Mouse (Mus musculus) liver, adult 2 months (tissue): ENCODE results near the gene Rexo4. TPM values are rescaled to one million over a fixed set of nuclear protein-coding genes. Genes with fewer than 3 reads are reported as not detected.

Source experiments
- DNase-seq: peaks from one replicate; pipeline ENCODE4 v3.0.0-alpha.2; 2011; ENCODE audit warnings: low read depth, low spot score; ENCODE audit errors: extremely low read depth
- H3K27ac ChIP-seq: fragments of 200-500 bp; replicated peaks from 2 replicates; pipeline ENCODE4 v1.5.1; 2012; ENCODE audit warnings: low read depth, mild to moderate bottlenecking, control low read depth, inconsistent platforms, low read length; ENCODE audit not compliant: insufficient read depth
- H3K27me3 ChIP-seq: fragments of 200-500 bp; 2 replicates; pipeline ENCODE4 v1.6.1; 2012; ENCODE audit warnings: mild to moderate bottlenecking, moderate library complexity, low read length, inconsistent platforms; ENCODE audit not compliant: control insufficient read depth, insufficient read depth
- H3K36me3 ChIP-seq: fragments of 200-500 bp; 2 replicates; pipeline ENCODE4 v1.6.1; 2012; ENCODE audit warnings: low read length, inconsistent platforms; ENCODE audit not compliant: control insufficient read depth, insufficient read depth
- H3K4me1 ChIP-seq: fragments of 200-500 bp; 2 replicates; pipeline ENCODE4 v1.6.1; 2011; ENCODE audit warnings: low read length; ENCODE audit not compliant: control insufficient read depth, insufficient read depth
- H3K4me3 ChIP-seq: fragments of 200-500 bp; 2 replicates; pipeline ENCODE4 v1.5.1; 2011; ENCODE audit warnings: low read depth, mild to moderate bottlenecking, control low read depth, low read length, moderate library complexity; ENCODE audit not compliant: insufficient read depth
- H3K79me2 ChIP-seq: fragments of 200-500 bp; 2 replicates; pipeline ENCODE4 v1.6.1; 2012; ENCODE audit warnings: inconsistent platforms, mild to moderate bottlenecking, low read length, moderate library complexity; ENCODE audit not compliant: control insufficient read depth, insufficient read depth
- H3K9ac ChIP-seq: fragments of 200-500 bp; 2 replicates; pipeline ENCODE4 v1.6.1; 2012; ENCODE audit warnings: low read depth, mild to moderate bottlenecking, control low read depth, inconsistent platforms, low read length
- CTCF ChIP-seq: fragments of 200-500 bp; IDR thresholded peaks from 2 replicates; pipeline ENCODE4 v1.5.1; 2011; ENCODE audit warnings: low read depth, low read length, control low read depth
- POLR2A ChIP-seq: fragments of 200-500 bp; IDR thresholded peaks from 2 replicates; pipeline ENCODE4 v1.6.1; 2011; ENCODE audit warnings: low read length, control low read depth; ENCODE audit not compliant: insufficient read depth; ENCODE audit errors: extremely low read depth
- WGBS: fragments of 180-500 bp; shearing (Covaris S2); methylation state at CpG from one replicate; pipeline ENCODE4 v1.1.7; 2018; 5-methylcytosine and 5-hydroxymethylcytosine counted together
- polyA plus RNA-seq: library from polyadenylated mRNA; depleted of rRNA; stranded (reverse); fragments of >200 nt; gene quantifications from 2 replicates; pipeline ENCODE4 v1.2.3, GENCODE M21; 2012
- total RNA-seq: library from RNA; depleted of rRNA; stranded (reverse); fragments of >200 nt; gene quantifications from 2 replicates; pipeline ENCODE4 v1.2.3, GENCODE M21; 2014

Gene Rexo4
- total and polyA plus RNA-seq, 2 experiments, result 11.8 to 15.2 TPM

- Histone ChIP-seq H3K36me3 (peaks cover 34% of the 10 kb centered on the region), H3K9ac (no peak overlapping the region), H3K4me3 (no peak overlapping the region), H3K27me3 (no peaks in the 10 kb centered on the region), H3K79me2 (no peaks in the 10 kb centered on the region), H3K4me1 (peaks cover 15% of the 10 kb centered on the region), H3K27ac (no peak overlapping the region)
- no peak for TF ChIP-seq POLR2A
- no peak for TF ChIP-seq CTCF
- WGBS, result 59% methylated on average over 2 of the region's 2 CpGs
- DNase-seq, result peak; percentile 31
Measured at GRCm38 (mm10) chr2:26954735-26955395, 9.3 kb downstream of the Rexo4 start.

GRCm38 (mm10) chr2:26952866-26953265 is 11.3 kb downstream of the Rexo4 start:
- WGBS, result 92% methylated on average over 8 of the region's 8 CpGs
- Histone ChIP-seq H3K4me3 (no peak overlapping the region), H3K27me3 (no peaks in the 10 kb centered on the region), H3K4me1 (peaks cover 7% of the 10 kb centered on the region; the same call in 1 of the 2 replicates), H3K79me2 (no peaks in the 10 kb centered on the region), H3K9ac (no peak overlapping the region), H3K27ac (no peak overlapping the region), H3K36me3 (peaks cover 22% of the 10 kb centered on the region)
- no peak for DNase-seq
- no peak for TF ChIP-seq POLR2A
- no peak for TF ChIP-seq CTCF

- Histone ChIP-seq H3K9ac (no peak overlapping the region), H3K27ac (no peak overlapping the region), H3K4me1 (peaks cover 5% of the 10 kb centered on the region; the same call in 1 of the 2 replicates), H3K4me3 (no peak overlapping the region), H3K27me3 (no peaks in the 10 kb centered on the region), H3K36me3 (peaks cover 22% of the 10 kb centered on the region), H3K79me2 (no peaks in the 10 kb centered on the region)
- WGBS, result 86% methylated on average over 4 of the region's 4 CpGs
- DNase-seq, result no peak
- TF ChIP-seq CTCF, result no peak
- TF ChIP-seq POLR2A, result no peak
Measured at GRCm38 (mm10) chr2:26952193-26952592, 12.0 kb downstream of the Rexo4 start.

- no peaks in the 10 kb centered on the region for H3K27me3 ChIP-seq
- H3K4me1 ChIP-seq, result no peaks in the 10 kb centered on the region
- no peak overlapping the region for H3K4me3 ChIP-seq
- no peak overlapping the region for H3K27ac ChIP-seq
- WGBS, result 90% methylated on average over 8 of the region's 8 CpGs
- no peak overlapping the region for H3K9ac ChIP-seq
- DNase-seq, result no peak
- H3K79me2 ChIP-seq, result no peaks in the 10 kb centered on the region
- TF ChIP-seq CTCF (no peak), POLR2A (no peak)
- peaks cover 22% of the 10 kb centered on the region for H3K36me3 ChIP-seq
Measured at GRCm38 (mm10) chr2:26951346-26951905, 12.8 kb downstream of the Rexo4 start.

GRCm38 (mm10) chr2:26950411-26950810 is 13.8 kb downstream of the Rexo4 start:
- TF ChIP-seq CTCF, result no peak
- TF ChIP-seq POLR2A, result no peak
- no peak overlapping the region for H3K27ac ChIP-seq
- 91% methylated on average over 2 of the region's 2 CpGs for WGBS

GRCm38 (mm10) chr2:26943253-26943652 is 20.9 kb downstream of the Rexo4 start:
- Histone ChIP-seq H3K36me3 (no peaks in the 10 kb centered on the region), H3K9ac (no peak overlapping the region), H3K79me2 (no peaks in the 10 kb centered on the region), H3K4me3 (no peak overlapping the region), H3K27me3 (no peaks in the 10 kb centered on the region), H3K4me1 (no peaks in the 10 kb centered on the region), H3K27ac (no peak overlapping the region)
- TF ChIP-seq POLR2A (no peak), CTCF (no peak)
- 83% methylated on average over 3 of the region's 3 CpGs for WGBS
- DNase-seq, result no peak

More at GRCm38 (mm10) chr2:26950411-26950810, 13.8 kb downstream of the Rexo4 start:
- no peaks in the 10 kb centered on the region for H3K27me3 ChIP-seq
- no peak for DNase-seq
- no peaks in the 10 kb centered on the region for H3K4me1 ChIP-seq
- H3K9ac ChIP-seq, result no peak overlapping the region
- H3K36me3 ChIP-seq, result peaks cover 14% of the 10 kb centered on the region
- no peaks in the 10 kb centered on the region for H3K79me2 ChIP-seq
- no peak overlapping the region for H3K4me3 ChIP-seq
